In the genomic region with DNA sequence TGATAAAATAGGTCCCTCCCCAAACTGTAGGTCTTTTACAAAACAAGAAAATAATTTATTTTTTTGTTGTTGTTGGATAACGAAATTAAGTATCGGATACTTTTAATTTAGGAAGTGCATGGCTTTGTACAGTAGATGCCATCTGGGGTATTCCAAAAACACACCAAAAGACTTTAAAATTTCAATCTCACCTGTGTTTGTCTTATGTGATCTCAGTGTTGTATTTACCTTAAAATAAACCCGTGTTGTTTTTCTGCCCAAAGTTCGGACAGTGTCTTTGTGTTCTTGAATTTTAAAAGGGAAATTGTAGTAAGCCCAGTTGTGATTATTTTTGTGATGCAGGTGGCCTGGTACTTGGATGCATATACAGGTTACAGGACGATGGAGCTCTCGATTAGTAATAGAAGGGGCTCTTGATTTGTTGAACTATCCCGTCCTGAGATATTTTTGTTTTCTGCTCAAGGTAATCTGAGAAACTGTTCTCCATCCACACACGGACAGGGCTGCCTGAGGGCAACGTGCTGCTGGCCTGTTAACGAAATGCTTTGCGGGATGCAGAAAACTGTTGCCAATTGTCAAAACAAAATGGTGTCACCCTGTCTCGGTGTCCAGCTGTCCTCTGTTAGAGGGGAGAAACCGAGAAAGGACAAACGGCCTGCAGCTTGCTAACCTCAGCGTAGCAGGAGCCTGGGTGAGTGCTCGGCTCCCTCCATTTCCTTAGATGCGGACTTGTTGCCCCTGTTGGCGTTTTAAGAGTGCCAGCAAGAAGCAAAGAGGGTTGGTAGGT, we compare ENCODE assay signal across 1 mouse cellular context.
TF ChIP-seq lines count a peak whose summit lies in the region.

No protein-coding gene starts in this region.

TF ChIP-seq in MEL, 35 proteins besides CTCF, POLR2A, EP300 and RAD21:
- TF ChIP-seq CHD1 (IDR thresholded peaks at IDR 0.05; ENCODE audit: low read depth, low read length) = peak; percentile 95; the same call in 1 of the 2 replicates
- TF ChIP-seq ZMIZ1 (IDR thresholded peaks at IDR 0.05; ENCODE audit: low read depth, low read length) = no peak
- TF ChIP-seq SIN3A (IDR thresholded peaks at IDR 0.05; ENCODE audit: low read length) = peak; percentile 43; the same call in 1 of the 2 replicates
